Mouse (Mus musculus): Measurements from ENCODE around the gene Vmn2r87.
"Not testable (repeated sequence)": the region's sequence is repeated elsewhere in the genome, so short reads cannot be mapped to it uniquely, and the experiment has no call there.

Vmn2r87 gene

GRCm38 (mm10) chr10:130497296-130497695 lies at the start of gene Vmn2r87:
Vmn2r87 (minus strand) TSS chr10:130497396.
- no peak for DNase-seq (ENCODE audit: low spot score in 2 of 2)

GRCm38 (mm10) chr10:130544331-130544730 lies 47.1 kb upstream of the Vmn2r87 start:
- DNase-seq (ENCODE audit: low spot score in 2 of 2), result peak in 1 of 2 experiments; percentile 34

DNA sequence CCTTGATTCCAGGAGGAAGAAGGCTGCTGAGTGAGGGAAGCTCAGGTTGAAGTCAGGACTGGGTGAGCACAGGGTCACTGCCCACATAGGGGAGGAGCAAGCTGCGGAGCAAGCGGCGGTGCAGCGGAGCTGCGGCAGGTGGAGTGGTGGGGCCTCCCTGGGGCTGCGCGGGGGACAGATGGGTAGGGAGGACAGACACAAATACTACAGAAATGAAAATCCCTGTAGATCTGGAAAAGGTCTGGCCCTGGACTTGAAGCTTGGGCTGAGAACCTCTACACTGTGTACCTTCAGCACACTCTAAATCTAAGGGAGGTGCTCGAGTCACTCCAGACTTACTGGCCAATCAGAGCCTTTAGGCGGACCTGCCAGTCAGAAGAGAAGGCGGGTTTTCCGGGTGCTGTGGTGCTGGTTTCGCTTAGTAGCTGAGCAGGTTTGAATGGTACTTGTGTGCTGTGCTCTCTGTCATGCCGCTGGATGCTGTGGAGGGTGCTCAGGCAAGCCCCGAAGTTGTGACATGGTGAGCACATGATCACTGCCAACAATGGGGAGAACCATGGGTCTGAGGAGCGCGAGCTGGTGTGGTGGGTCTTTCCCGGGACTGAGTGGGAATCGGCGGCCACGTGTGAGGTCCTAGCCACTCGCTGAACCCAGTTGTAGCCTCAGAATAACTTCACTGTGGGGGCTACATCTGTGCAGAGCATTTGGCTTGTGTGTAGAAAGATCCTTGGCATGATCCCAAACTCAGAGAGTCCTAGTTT lies 44.9 kb upstream of the Vmn2r87 start:
- DNase-seq (ENCODE audit: low spot score in 2 of 2), result peak; percentile 85 to 92

- DNase-seq (ENCODE audit: low spot score in 2 of 2), result no peak
Observed at GRCm38 (mm10) chr10:130536101-130536500, 38.9 kb upstream of the Vmn2r87 start.

- no peak for DNase-seq (ENCODE audit: low spot score in 2 of 2)
Observed at GRCm38 (mm10) chr10:130527926-130528325, 30.7 kb upstream of the Vmn2r87 start.

GRCm38 (mm10) chr10:130470311-130470760 lies 26.9 kb downstream of the Vmn2r87 start:
- DNase-seq (ENCODE audit: low spot score in 2 of 2), result peak; percentile 32 to 48

DNA sequence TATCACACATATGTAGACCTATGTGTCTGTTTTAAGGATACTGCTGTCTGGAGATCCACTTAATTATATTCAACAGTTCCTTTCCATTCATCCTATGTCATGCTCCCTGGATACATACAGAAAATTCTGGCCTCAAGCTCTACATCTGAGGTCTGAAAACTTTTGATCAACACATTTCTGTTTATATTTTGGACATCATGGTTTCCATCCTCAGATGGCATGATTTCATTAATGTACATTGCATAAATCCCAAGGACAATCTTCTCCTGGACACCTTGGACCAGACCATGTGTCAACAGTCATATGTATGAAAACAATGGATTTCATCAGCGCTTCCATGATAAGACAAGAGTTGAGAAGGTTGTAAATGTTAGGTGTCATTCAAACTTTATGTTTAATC lies 41.2 kb downstream of the Vmn2r87 start, which contains the start of gene Vmn2r86:
Vmn2r86 (minus strand) TSS at position 101 of the 400 bp plus-strand sequence.
- not testable (repeated sequence) for DNase-seq (ENCODE audit: low spot score in 2 of 2)

- DNase-seq (ENCODE audit: low spot score in 2 of 2), result no peak
Observed at GRCm38 (mm10) chr10:130444776-130445175, 52.4 kb downstream of the Vmn2r87 start.

- DNase-seq (ENCODE audit: low spot score in 2 of 2), result not testable (repeated sequence)
Observed at GRCm38 (mm10) chr10:130434185-130434898, 62.9 kb downstream of the Vmn2r87 start.

GRCm38 (mm10) chr10:130429603-130430002 lies 67.6 kb downstream of the Vmn2r87 start, which contains the start of gene Vmn2r85:
Vmn2r85 (minus strand) TSS chr10:130429703.
- DNase-seq (ENCODE audit: low spot score in 2 of 2), result not testable (repeated sequence)

DNA sequence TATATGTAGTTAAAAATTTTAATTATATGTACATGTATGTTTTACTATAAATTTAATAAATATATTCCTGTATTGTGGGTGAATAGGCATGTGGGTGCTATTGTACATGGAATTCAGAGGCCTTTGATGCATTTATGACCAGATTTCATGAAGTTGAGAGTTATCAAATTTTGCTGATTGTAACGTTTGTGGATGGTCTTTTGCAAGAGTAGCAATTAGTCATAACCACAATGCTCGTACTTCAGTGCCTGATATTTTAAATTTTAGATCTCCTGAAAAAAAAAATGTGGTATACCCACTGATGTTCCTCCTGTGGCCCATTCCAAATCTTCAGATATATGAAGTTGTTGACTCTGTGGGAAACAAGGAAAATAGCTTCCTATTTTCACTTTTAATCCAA lies 74.8 kb downstream of the Vmn2r87 start:
- not testable (repeated sequence) for DNase-seq (ENCODE audit: low spot score in 2 of 2)
